Mouse (Mus musculus) bone marrow macrophage, adult 2 months (primary cell): Measurements from ENCODE around the gene Adamts9.

Source experiments
- CTCF ChIP-seq: IDR thresholded peaks from 2 replicates; pipeline ENCODE4 v1.5.1; 2012; ENCODE audit warnings: low read depth, mild to moderate bottlenecking, low read length, moderate library complexity
- POLR2A ChIP-seq: IDR thresholded peaks from 2 replicates; pipeline ENCODE4 v1.6.1; 2012; ENCODE audit warnings: mild to moderate bottlenecking, low read depth, low read length, borderline replicate concordance

DNA sequence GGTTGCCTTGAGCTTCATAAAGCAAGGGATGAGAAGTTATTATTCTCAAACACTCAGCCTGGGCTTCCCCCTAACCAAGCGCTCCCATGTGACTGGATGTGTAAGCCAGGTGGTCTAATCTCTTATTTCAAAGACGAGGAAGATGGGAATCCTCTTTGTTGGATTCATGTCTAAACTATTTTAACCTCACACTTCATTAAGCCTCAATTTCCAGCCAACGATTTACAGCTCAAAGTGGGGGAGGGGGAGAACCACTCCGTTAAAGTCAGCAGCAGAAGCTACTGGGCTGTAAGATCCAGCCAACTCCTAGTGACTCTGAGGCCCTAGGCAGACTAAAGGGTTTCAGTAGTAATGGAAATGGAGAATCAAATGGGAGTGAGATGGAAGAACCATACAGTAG is 71.5 kb downstream of the Adamts9 start:
- no peak for TF ChIP-seq POLR2A
- TF ChIP-seq CTCF, result no peak
